ENCODE assay signal across 7 mouse cellular contexts in the genomic region with DNA sequence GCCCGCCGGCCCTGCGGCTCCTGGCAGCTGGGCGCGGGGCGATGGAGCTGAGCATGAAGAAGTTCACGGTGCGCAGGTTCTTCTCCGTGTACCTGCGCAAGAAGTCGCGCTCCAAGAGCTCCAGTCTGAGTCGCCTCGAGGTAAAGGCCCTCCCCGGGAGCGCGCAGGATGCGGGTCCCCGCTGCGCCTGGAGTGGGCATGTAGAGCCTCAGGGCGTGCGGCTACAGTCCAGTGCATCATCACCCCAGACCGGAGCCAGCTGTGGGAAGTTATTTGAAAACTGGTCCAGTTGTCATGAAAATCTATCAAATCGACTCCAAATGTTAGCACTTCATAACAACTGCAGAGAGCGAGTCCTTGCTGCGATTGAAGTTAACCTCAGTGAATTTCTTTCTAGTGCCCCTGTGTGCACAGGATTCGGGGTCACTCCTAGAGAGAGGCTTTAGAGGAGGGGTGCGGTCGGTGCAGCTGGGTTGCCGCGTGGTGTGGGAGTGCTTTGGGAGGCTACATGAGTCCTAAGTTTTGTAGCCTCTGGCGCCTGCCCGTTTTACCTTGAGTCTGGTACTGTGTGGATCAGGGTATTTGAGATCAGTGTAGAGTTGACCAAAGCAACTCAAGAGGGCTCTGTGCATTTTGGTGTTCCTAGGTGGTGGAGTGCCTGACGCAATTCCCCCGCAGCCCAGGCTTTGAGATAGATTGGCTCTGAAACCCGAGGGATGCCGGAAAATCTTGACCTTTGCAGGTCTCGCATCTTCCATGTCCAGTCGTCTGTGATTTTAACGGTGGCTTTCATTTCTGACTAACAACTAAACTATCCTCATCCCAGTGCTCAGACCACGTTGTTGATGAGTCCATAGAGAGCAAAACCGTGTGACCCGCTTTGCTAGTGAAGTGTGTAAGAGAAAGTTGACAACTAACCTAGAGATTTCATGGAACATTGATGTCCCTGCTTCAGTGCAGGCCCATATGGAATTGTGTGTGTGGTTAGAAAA. TPM values are rescaled to one million over a fixed set of nuclear protein-coding genes. Genes with fewer than 3 reads are reported as not detected.
DNase-seq lines count a peak whose midpoint lies in the region; ATAC-seq and TF ChIP-seq lines count a peak whose summit lies in the region.

No protein-coding gene starts in this region.

- peak overlapping the region; percentile 81 for H3K4me2 ChIP-seq in heart, embryonic 16.5 days (ENCODE audit: low read depth, low read length)
- peak overlapping the region; percentile 96 for H3K4me2 ChIP-seq in liver, embryonic 11.5 days

- 2% methylated on average over 42 of the region's 43 CpGs for WGBS in heart, embryonic 16.5 days
- 4% methylated on average over 43 of the region's 43 CpGs for WGBS in liver, embryonic 11.5 days
- WGBS in small intestine, adult 2 months: 7% methylated on average over 43 of the region's 43 CpGs

- H3K27me3 ChIP-seq in heart, embryonic 16.5 days (ENCODE audit: control insufficient read depth, insufficient read depth, low read length): no peaks in the 10 kb centered on the region
- H3K27me3 ChIP-seq in liver, embryonic 11.5 days (replicated peaks; ENCODE audit: control insufficient read depth, insufficient read depth, low read length): peaks cover 5% of the 10 kb centered on the region; the same call in 1 of the 2 replicates
- H3K27me3 ChIP-seq in small intestine, adult 2 months (ENCODE audit: control insufficient read depth, insufficient read depth, low read length): 0 out of 2 replicates have a peak, but pooled peaks cover 2% of the 10 kb centered on the region

- peak overlapping the region; percentile 91 for H3K4me3 ChIP-seq in heart, embryonic 16.5 days (ENCODE audit: low read length)
- peak overlapping the region; percentile 76 for H3K4me3 ChIP-seq in liver, embryonic 11.5 days (ENCODE audit: low read depth, low read length)
- peak overlapping the region; percentile 67 for H3K4me3 ChIP-seq in small intestine, adult 2 months (ENCODE audit: low read depth, low read length)

- H3K4me1 ChIP-seq in heart, embryonic 16.5 days (ENCODE audit: control insufficient read depth, insufficient read depth, low read length): peaks cover 23% of the 10 kb centered on the region
- peaks cover 30% of the 10 kb centered on the region for H3K4me1 ChIP-seq in liver, embryonic 11.5 days (replicated peaks; ENCODE audit: control insufficient read depth, insufficient read depth, low read length)
- H3K4me1 ChIP-seq in small intestine, adult 2 months (ENCODE audit: control insufficient read depth, insufficient read depth, insufficient read length, low read length): peaks cover 7% of the 10 kb centered on the region

- H3K9ac ChIP-seq in heart, embryonic 16.5 days (ENCODE audit: low read length): peak overlapping the region; percentile 89
- H3K9ac ChIP-seq in liver, embryonic 11.5 days (ENCODE audit: low read depth, low read length): peak overlapping the region; percentile 70

- DNase-seq in ovary, adult 18-20 months (ENCODE audit: low spot score): peak; percentile 7
- no peak for DNase-seq in ovary, postnatal 10 days (ENCODE audit: low spot score)
- DNase-seq in brain, embryonic 14.5 days (ENCODE audit: low read depth): peak; percentile 24
- no peak for DNase-seq in liver, embryonic 11.5 days (ENCODE audit: low spot score)
- no peak for DNase-seq in layer of hippocampus, postnatal 10 days (ENCODE audit: low spot score in 2 of 2)

- peak overlapping the region; percentile 80 for H3K27ac ChIP-seq in heart, embryonic 16.5 days (ENCODE audit: low read length)
- H3K27ac ChIP-seq in liver, embryonic 11.5 days (ENCODE audit: low read depth, low read length): 0 out of 2 replicates have a peak overlapping the region, but pooled peaks have one; percentile 38
- no peak overlapping the region for H3K27ac ChIP-seq in small intestine, adult 2 months (ENCODE audit: insufficient read depth, low read depth, low read length)

- H3K36me3 ChIP-seq in heart, embryonic 16.5 days (ENCODE audit: control insufficient read depth, insufficient read depth): no peaks in the 10 kb centered on the region
- no peaks in the 10 kb centered on the region for H3K36me3 ChIP-seq in liver, embryonic 11.5 days (ENCODE audit: control insufficient read depth, insufficient read depth, low read length)
- no peaks in the 10 kb centered on the region for H3K36me3 ChIP-seq in small intestine, adult 2 months (ENCODE audit: control insufficient read depth, insufficient read depth, low read length)

- ATAC-seq in heart, embryonic 16.5 days (replicated peaks; ENCODE audit: extremely low read depth, insufficient read depth, low FRiP score): peak; percentile 3; the same call in 1 of the 2 replicates
- ATAC-seq in liver, embryonic 11.5 days (replicated peaks; ENCODE audit: low FRiP score): no peak

- TF ChIP-seq POLR2A in brain, embryonic 14.5 days (IDR thresholded peaks at IDR 0.05; ENCODE audit: borderline replicate concordance, extremely low read depth, insufficient read depth, insufficient read length, poor library complexity, severe bottlenecking): no peak
- no peak for TF ChIP-seq POLR2A in small intestine, adult 2 months (IDR thresholded peaks at IDR 0.05; ENCODE audit: low read depth, low read length)

- TF ChIP-seq CTCF in brain, embryonic 14.5 days (IDR thresholded peaks at IDR 0.05; ENCODE audit: borderline replicate concordance, extremely low read depth, insufficient read depth, insufficient read length): no peak
- TF ChIP-seq CTCF in small intestine, adult 2 months (IDR thresholded peaks at IDR 0.05; ENCODE audit: extremely low read depth, insufficient read length, insufficient replicate concordance, low read depth, low read length): no peak

- no peaks in the 10 kb centered on the region for H3K9me3 ChIP-seq in heart, embryonic 16.5 days (replicated peaks; ENCODE audit: control insufficient read depth, low read length)
- H3K9me3 ChIP-seq in liver, embryonic 11.5 days (ENCODE audit: control insufficient read depth, low read length): no peaks in the 10 kb centered on the region

RNA-seq across cellular contexts. Expression of a gene that starts 0.7 kb away (rescaled TPM):
- 30.3 and 33.3 TPM in 2 replicates for polyA plus RNA-seq in brain, embryonic 14.5 days (2012; rRNA removed)
- 24.2 and 25.5 TPM in 2 replicates for polyA plus RNA-seq in heart, embryonic 16.5 days (2015; fragmentation: Nextera tagmentation; extraction: Ambion mirVana)
- 12.7 and 13.2 TPM in 2 replicates for polyA plus RNA-seq in liver, embryonic 11.5 days (2014; fragmentation: Nextera tagmentation; extraction: Ambion mirVana)
- 1.8 and 2.1 TPM in 2 replicates for polyA plus RNA-seq in small intestine, adult 2 months (2012; rRNA removed)
- total RNA-seq in layer of hippocampus, postnatal 10 days (2021): 10 to 100 TPM; 27.0 to 27.4 TPM

Comparison
In these comparisons a context has a peak if more than half of its experiments do, and no peak if none do; other contexts are left out.
1. DNase-seq: peak in ovary, adult 18-20 months (single experiment) and brain, embryonic 14.5 days (single experiment); none in ovary, postnatal 10 days (single experiment), liver, embryonic 11.5 days (single experiment) and layer of hippocampus, postnatal 10 days (0 of 2).
2. Peak in every context shown above with its lines, with median percentiles within 50 percentile points of each other: H3K4me3 ChIP-seq.